Mouse (Mus musculus) frontal cortex, adult (tissue): ENCODE results near the gene Sgms1.

Source experiments
- ATAC-seq: cut with Nextera tagmentation; 2 replicates; pipeline ENCODE4 v1.9.2; 2017; ENCODE audit warnings: mild to moderate bottlenecking, moderate library complexity, mixed read lengths; ENCODE audit not compliant: low TSS enrichment

Gene Sgms1

GRCm38 (mm10) chr19:32213577-32213976 lies 175.9 kb downstream of the Sgms1 start:
- ATAC-seq, result no peak

GRCm38 (mm10) chr19:32211293-32211585 lies 178.3 kb downstream of the Sgms1 start:
- ATAC-seq, result no peak

GRCm38 (mm10) chr19:32210450-32211292 lies 178.8 kb downstream of the Sgms1 start:
- peak; percentile 96 for ATAC-seq

GRCm38 (mm10) chr19:32210099-32210449 lies 179.4 kb downstream of the Sgms1 start:
- ATAC-seq, result peak; percentile 44

- ATAC-seq, result no peak
These were observed 187.1 kb downstream of the Sgms1 start for GRCm38 (mm10) chr19:32202131-32203114.

GRCm38 (mm10) chr19:32199861-32200574 lies 189.5 kb downstream of the Sgms1 start:
- ATAC-seq, result no peak

- ATAC-seq, result no peak
These were observed 190.4 kb downstream of the Sgms1 start for GRCm38 (mm10) chr19:32199133-32199532.

- ATAC-seq, result no peak
These were observed 190.9 kb downstream of the Sgms1 start for GRCm38 (mm10) chr19:32198494-32199106.

GRCm38 (mm10) chr19:32196976-32197819 lies 192.3 kb downstream of the Sgms1 start:
- ATAC-seq, result peak; percentile 77

- ATAC-seq, result no peak
These were observed 193.3 kb downstream of the Sgms1 start for GRCm38 (mm10) chr19:32196222-32196621.

- no peak for ATAC-seq
These were observed 194.7 kb downstream of the Sgms1 start for GRCm38 (mm10) chr19:32194863-32195262.

- ATAC-seq, result no peak
These were observed 195.4 kb downstream of the Sgms1 start for GRCm38 (mm10) chr19:32194074-32194473.

- no peak for ATAC-seq
These were observed 197.9 kb downstream of the Sgms1 start for GRCm38 (mm10) chr19:32191596-32191995.

GRCm38 (mm10) chr19:32189961-32190360 lies 199.6 kb downstream of the Sgms1 start:
- no peak for ATAC-seq

- no peak for ATAC-seq
These were observed 200.5 kb downstream of the Sgms1 start for GRCm38 (mm10) chr19:32189036-32189436.

GRCm38 (mm10) chr19:32186594-32187092 lies 202.9 kb downstream of the Sgms1 start:
- no peak for ATAC-seq

GRCm38 (mm10) chr19:32183005-32183404 lies 206.5 kb downstream of the Sgms1 start:
- ATAC-seq, result no peak

- ATAC-seq, result no peak
These were observed 207.0 kb downstream of the Sgms1 start for GRCm38 (mm10) chr19:32182471-32182870.

GRCm38 (mm10) chr19:32181721-32182394 lies 207.7 kb downstream of the Sgms1 start:
- peak; percentile 51 for ATAC-seq
